Mouse (Mus musculus) embryonic facial prominence, embryonic 15.5 days (tissue): ENCODE results near the gene Cplx3. TPM values are rescaled to one million over a fixed set of nuclear protein-coding genes. Genes with fewer than 3 reads are reported as not detected.

ENCODE experiments used
- ATAC-seq: fragments of 200-750 bp; cut with Nextera tagmentation; 2 replicates; pipeline ENCODE4 v1.8.0; 2017; ENCODE audit warnings: low read depth, moderate TSS enrichment; ENCODE audit not compliant: insufficient number of reproducible peaks, low FRiP score, low TSS enrichment
- H3K27ac ChIP-seq: fragments of 300-500 bp; sonication (generic); replicated peaks from 2 replicates; pipeline ENCODE4 v1.5.1; 2015; ENCODE audit warnings: mild to moderate bottlenecking, inconsistent platforms
- H3K27me3 ChIP-seq: fragments of 300-500 bp; sonication (generic); 2 replicates; pipeline ENCODE4 v1.6.1; 2015; ENCODE audit warnings: inconsistent platforms
- H3K36me3 ChIP-seq: fragments of 300-500 bp; sonication (generic); 2 replicates; pipeline ENCODE4 v1.6.1; 2015; ENCODE audit warnings: mild to moderate bottlenecking, inconsistent platforms
- H3K4me1 ChIP-seq: fragments of 300-500 bp; sonication (generic); 2 replicates; pipeline ENCODE4 v1.6.1; 2015; ENCODE audit warnings: inconsistent platforms
- H3K4me2 ChIP-seq: fragments of 300-500 bp; sonication (generic); replicated peaks from 2 replicates; pipeline ENCODE4 v1.6.1; 2015; ENCODE audit warnings: mild to moderate bottlenecking, inconsistent platforms
- H3K4me3 ChIP-seq: fragments of 300-500 bp; sonication (generic); replicated peaks from 2 replicates; pipeline ENCODE4 v1.5.1; 2015; ENCODE audit warnings: mild to moderate bottlenecking, inconsistent platforms
- H3K9ac ChIP-seq: fragments of 300-500 bp; sonication (generic); 2 replicates; pipeline ENCODE4 v1.6.1; 2015; ENCODE audit warnings: inconsistent platforms
- H3K9me3 ChIP-seq: fragments of 300-500 bp; sonication (generic); replicated peaks from 2 replicates; pipeline ENCODE4 v1.6.1; 2016; ENCODE audit warnings: inconsistent platforms
- WGBS: fragments of 180-500 bp; shearing (Covaris S2); methylation state at CpG from one replicate; pipeline ENCODE4 v1.1.7; 2015; 5-methylcytosine and 5-hydroxymethylcytosine counted together
- polyA plus RNA-seq: library from polyadenylated mRNA; unstranded; fragments of >200 nt; fragmentation: Nextera tagmentation; extraction: Ambion mirVana; gene quantifications from 2 replicates; pipeline ENCODE4 v1.2.1, GENCODE M21; 2015

The Cplx3 gene
- polyA plus RNA-seq, 1 experiment from 2014 or later = not detected

DNA sequence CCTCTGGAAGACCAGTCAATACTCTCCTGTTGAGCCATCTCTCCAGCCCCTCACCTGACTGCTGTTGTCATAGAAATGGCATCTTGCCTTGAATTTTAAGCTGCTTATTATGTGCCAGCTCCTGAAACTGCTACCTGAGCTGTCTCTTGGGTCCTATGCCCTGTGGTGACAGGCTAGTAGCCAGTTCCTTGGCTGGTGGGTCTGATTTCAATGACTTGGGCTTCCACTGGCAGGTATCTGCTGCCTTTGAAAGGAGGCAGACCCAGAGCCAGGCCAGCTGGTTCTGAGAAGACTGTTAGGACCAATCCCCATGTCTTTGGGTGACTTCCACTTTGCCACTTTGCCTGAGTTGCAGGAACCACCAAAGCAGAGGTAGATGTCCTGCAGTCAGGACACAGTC, 31.7 kb downstream of the Cplx3 start:
- H3K4me3 ChIP-seq = no peak overlapping the region
- H3K36me3 ChIP-seq = peaks cover 29% of the 10 kb centered on the region
- no peaks in the 10 kb centered on the region for H3K27me3 ChIP-seq
- H3K27ac ChIP-seq = no peak overlapping the region
- H3K9me3 ChIP-seq = no peaks in the 10 kb centered on the region
- no peaks in the 10 kb centered on the region for H3K4me1 ChIP-seq
- H3K4me2 ChIP-seq = no peak overlapping the region
- no peak for ATAC-seq
- H3K9ac ChIP-seq = no peak overlapping the region

DNA sequence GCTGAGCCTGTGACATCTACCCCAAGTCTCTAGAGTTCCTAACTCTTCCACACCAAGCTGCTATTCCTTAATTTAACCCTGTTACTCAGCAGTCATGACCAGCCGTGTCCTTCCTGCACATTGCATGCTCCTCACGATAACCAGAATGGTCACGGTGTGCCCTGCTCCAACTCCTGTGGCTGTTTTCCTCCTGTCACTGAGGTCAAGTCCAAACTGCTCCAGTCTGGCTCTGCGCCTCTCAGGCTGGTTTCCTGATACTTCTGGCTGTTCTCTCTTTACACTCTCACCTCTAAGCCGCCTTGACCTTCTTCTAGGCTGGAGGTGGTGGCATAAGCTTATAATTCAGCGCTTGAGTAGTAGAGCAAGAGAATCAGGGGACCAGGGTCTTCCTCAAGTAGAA, 37.6 kb downstream of the Cplx3 start:
- H3K9ac ChIP-seq = no peak overlapping the region
- H3K4me1 ChIP-seq = peaks cover 23% of the 10 kb centered on the region
- no peak for ATAC-seq
- peaks cover 20% of the 10 kb centered on the region for H3K36me3 ChIP-seq
- H3K9me3 ChIP-seq = no peaks in the 10 kb centered on the region
- peak overlapping the region; percentile 23; the same call in 1 of the 2 replicates for H3K27ac ChIP-seq
- no peak overlapping the region for H3K4me3 ChIP-seq
- H3K4me2 ChIP-seq = no peak overlapping the region
- H3K27me3 ChIP-seq = no peaks in the 10 kb centered on the region
- 88% methylated on average over 6 of the region's 6 CpGs for WGBS

DNA sequence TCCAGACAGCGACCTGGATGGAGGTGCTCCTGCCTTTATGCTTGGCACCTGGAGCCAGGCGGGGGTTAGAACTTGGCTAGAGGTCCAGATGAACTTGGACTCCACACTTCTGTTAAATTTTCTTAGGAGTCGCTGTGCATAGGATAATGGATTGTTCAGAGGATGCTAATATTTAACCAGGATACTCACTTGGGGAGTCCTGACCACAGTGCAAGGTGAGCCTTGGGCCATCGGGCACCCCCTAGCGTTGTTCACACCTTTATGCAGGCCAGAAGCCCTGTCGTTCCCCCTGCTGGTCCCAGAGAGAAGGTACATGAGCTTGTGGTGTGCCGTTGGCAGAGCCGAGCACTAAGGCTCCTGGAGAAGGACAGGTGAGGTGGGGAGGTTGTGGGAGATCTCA, 39.2 kb downstream of the Cplx3 start:
- Histone ChIP-seq H3K36me3 (peaks cover 20% of the 10 kb centered on the region), H3K4me2 (no peak overlapping the region), H3K9ac (no peak overlapping the region), H3K9me3 (no peaks in the 10 kb centered on the region), H3K27me3 (no peaks in the 10 kb centered on the region), H3K27ac (no peak overlapping the region), H3K4me3 (no peak overlapping the region), H3K4me1 (peaks cover 37% of the 10 kb centered on the region)
- ATAC-seq = no peak
- 52% methylated on average over 8 of the region's 8 CpGs for WGBS

DNA sequence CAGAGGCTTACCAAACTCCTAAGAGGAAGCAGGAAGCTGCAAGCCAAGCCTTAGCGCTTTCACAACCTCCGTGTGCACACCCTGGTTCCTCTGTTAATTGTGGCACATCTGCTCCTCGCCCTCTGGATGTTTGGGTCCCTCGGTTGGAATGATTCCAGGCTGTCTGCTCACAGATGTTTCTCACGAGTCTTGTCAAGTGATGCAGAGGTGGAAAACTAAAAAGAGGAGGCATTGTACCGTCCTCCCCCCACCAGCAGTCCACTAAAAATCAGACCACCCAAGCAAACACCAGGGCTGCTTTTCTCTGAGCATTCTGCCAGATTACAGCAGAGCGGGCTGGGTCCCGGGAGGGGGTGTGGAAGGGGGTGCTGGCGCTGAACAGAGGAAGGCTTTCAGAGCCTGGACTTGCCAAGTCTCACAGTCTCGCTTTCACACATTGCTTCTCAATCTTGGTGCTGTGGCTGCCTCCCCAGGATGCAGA, 40.3 kb downstream of the Cplx3 start:
- peak overlapping the region; percentile 66 for H3K27ac ChIP-seq
- no peak overlapping the region for H3K4me3 ChIP-seq
- H3K4me1 ChIP-seq = peaks cover 45% of the 10 kb centered on the region
- WGBS = 16% methylated on average over 10 of the region's 10 CpGs
- no peaks in the 10 kb centered on the region for H3K27me3 ChIP-seq
- peaks cover 20% of the 10 kb centered on the region for H3K36me3 ChIP-seq
- no peak overlapping the region for H3K4me2 ChIP-seq
- no peak overlapping the region for H3K9ac ChIP-seq
- H3K9me3 ChIP-seq = no peaks in the 10 kb centered on the region
- no peak for ATAC-seq

DNA sequence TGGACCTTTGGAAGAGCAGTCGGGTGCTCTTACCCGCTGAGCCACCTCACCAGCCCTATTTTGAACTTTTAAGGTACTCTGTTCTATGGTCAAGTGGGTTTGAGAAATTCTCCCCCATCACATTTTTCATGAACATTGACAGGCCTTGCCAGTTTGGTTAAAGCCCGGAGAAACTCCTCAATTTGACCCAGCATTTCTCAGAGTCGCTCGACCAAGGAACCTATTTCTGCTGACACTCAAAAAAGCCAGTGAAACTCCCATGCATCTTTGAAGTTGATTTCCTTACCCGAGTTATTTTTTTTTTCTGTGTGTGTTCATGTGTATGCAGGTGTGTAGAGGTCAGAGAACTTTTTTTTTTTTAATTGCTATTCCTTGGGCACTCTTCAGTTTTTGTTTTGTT, 41.5 kb downstream of the Cplx3 start:
- Histone ChIP-seq H3K9me3 (no peaks in the 10 kb centered on the region), H3K9ac (no peak overlapping the region), H3K27ac (no peak overlapping the region), H3K4me1 (peaks cover 45% of the 10 kb centered on the region), H3K4me2 (no peak overlapping the region), H3K4me3 (no peak overlapping the region), H3K36me3 (peaks cover 14% of the 10 kb centered on the region), H3K27me3 (no peaks in the 10 kb centered on the region)
- no peak for ATAC-seq
- 83% methylated on average over 6 of the region's 6 CpGs for WGBS

DNA sequence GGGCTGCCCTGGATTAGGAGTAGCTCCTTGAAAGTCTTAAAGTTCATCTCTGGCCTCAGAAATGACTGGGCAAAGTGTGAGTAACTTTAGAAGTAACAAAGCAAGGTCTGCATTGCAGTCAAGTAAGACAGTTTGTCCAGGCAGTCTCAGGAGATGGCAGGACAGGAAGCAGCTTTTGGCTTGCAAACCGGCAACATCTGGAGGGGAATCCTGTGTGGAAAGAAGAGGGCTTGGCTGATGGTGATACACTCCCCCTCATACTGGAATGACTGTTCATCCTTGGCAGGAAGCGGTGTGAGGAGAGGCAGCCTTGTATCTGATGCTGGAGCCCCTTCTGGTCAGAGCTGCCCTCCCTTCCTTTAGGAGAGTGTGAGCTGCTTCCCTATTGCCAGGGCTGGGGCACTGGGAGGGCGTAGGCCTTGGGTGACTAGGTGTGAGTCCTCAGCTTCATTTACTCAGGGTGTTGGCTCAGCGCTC, 43.1 kb downstream of the Cplx3 start:
- Histone ChIP-seq H3K27me3 (no peaks in the 10 kb centered on the region), H3K9me3 (no peaks in the 10 kb centered on the region), H3K4me3 (no peak overlapping the region), H3K9ac (no peak overlapping the region), H3K36me3 (no peaks in the 10 kb centered on the region), H3K27ac (peak overlapping the region; percentile 65), H3K4me2 (no peak overlapping the region; the same call in 1 of the 2 replicates), H3K4me1 (peaks cover 45% of the 10 kb centered on the region)
- WGBS = 60% methylated on average over 4 of the region's 4 CpGs
- ATAC-seq = no peak

DNA sequence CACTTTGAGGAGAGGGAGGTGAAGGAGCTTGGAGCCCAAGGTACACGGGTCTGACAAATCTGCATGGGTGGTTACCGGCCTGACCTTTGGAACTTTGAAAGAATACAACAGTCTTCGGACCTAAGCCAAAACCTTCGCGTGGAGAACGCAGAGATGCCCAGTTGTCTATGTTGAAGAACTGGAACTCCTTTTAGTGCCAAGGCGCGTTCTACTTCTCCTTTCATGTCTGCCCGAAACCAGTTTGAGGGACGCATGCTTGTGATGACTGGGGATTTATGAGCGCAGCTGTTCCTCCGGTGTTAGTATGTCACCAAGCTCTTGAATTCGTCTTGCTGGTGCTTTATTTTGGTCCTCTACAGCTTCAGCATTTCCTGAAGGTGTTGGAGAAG, 44.4 kb downstream of the Cplx3 start:
- Histone ChIP-seq H3K9me3 (no peaks in the 10 kb centered on the region), H3K27ac (peak overlapping the region; percentile 48), H3K4me1 (peaks cover 37% of the 10 kb centered on the region), H3K9ac (no peak overlapping the region), H3K36me3 (no peaks in the 10 kb centered on the region), H3K4me3 (peak overlapping the region; percentile 83), H3K4me2 (peak overlapping the region; percentile 79), H3K27me3 (no peaks in the 10 kb centered on the region)
- 74% methylated on average over 13 of the region's 13 CpGs for WGBS
- no peak for ATAC-seq

DNA sequence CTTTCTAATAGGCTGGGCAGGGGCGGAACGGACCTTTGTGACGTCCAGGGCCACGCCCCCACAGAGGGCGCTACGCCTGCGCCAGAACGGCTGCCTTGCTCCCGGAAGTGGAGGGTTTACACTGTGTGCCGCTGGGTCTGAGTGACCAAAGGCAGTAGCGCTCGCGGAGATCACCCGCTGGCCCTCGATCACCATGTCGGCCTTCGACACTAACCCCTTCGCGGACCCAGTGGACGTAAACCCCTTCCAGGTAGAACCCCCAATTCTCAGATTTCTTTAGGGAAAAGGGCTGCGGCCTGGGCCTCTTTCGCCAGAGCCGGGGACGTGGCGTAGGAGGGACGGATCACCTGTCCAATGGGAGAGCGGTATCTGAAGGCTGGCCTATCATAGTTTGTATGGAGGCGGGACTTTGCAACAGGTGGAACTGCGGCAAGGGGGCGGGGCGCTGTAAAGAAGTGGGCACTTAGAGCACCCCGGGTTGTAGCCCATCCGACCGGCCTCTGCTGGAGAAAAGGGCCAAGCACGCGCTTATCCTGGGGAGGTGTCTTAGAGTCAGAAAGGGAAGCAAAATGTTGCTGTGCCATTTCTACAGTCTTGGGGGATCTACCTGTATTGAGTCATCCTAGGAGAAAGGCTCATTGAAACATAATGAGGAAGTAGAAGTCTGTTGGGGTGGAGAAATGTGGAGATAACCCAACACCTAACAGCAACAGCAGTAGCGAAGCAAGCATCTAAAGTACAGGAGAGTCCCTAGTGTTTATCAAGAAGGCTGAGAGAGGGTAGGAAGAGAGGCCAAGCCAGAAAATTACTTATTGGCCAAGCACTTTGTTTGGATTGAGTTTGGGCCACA, 45.0 kb downstream of the Cplx3 start, which contains the start of gene Scamp2:
TSS of gene Scamp2 (plus strand) at position 83 of the 850 bp plus-strand sequence.
- Histone ChIP-seq H3K27ac (peak within 1 kb of the TSS; percentile 74), H3K4me1 (peaks cover 32% of the 10 kb centered on the region)
- WGBS = under 1% methylated on average over 37 of the region's 37 CpGs

DNA sequence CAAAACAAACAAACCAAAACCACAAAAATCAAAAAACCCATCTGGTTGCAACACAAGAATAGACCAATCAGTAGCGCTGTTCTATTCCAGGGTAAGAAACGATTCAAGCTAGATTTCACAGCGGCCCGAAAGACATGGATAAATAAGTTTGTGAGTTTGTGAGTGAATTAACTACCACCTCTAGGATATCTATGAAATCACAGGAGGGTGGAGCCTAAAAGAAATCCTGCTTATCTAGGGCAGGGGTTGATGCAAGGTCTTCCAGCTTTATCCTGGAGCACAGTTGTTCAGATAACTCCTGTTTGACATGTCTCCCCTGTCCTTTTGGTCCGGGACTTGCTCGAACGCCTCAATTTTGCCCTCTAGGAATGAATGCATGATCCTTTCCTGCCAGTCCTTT, 45.8 kb downstream of the Cplx3 start:
- H3K9ac ChIP-seq = peak overlapping the region; percentile 55; the same call in 1 of the 2 replicates
- H3K4me2 ChIP-seq = peak overlapping the region; percentile 79
- H3K27me3 ChIP-seq = no peaks in the 10 kb centered on the region
- 22% methylated on average over 7 of the region's 7 CpGs for WGBS
- H3K36me3 ChIP-seq = no peaks in the 10 kb centered on the region
- peaks cover 24% of the 10 kb centered on the region for H3K4me1 ChIP-seq
- peak overlapping the region; percentile 83 for H3K4me3 ChIP-seq
- no peaks in the 10 kb centered on the region for H3K9me3 ChIP-seq
- H3K27ac ChIP-seq = peak overlapping the region; percentile 74
- no peak for ATAC-seq

More for the DNA sequence above, 45.0 kb downstream of the Cplx3 start, which contains the start of gene Scamp2:
- Histone ChIP-seq H3K4me2 (peak within 1 kb of the TSS; percentile 79), H3K9me3 (no peaks in the 10 kb centered on the region), H3K4me3 (peak within 1 kb of the TSS; percentile 83), H3K9ac (peak within 1 kb of the TSS; percentile 55; the same call in 1 of the 2 replicates), H3K27me3 (no peaks in the 10 kb centered on the region), H3K36me3 (no peaks in the 10 kb centered on the region)
- ATAC-seq = peak; percentile 98

DNA sequence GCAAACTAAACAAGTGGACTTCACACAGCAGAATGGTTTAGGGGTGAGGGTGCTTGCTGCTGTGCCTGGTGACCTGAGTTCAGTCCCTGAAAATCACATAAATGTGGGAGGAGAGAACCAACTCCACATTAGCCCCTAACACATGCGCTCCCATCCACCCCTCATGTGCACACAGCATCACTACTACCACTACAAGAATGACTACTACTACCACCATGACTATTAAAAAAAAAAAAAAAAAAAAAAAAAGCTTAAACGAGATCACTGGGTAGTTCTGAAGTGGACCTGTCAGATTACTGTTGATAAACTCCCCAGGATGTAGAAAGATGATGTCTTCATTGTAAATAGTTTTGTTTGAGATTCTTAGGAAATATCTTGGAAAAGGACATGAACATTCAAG, 46.5 kb downstream of the Cplx3 start:
- ATAC-seq = no peak
- Histone ChIP-seq H3K27ac (no peak overlapping the region), H3K4me1 (peaks cover 22% of the 10 kb centered on the region), H3K9me3 (no peaks in the 10 kb centered on the region), H3K36me3 (no peaks in the 10 kb centered on the region), H3K4me2 (no peak overlapping the region), H3K9ac (no peak overlapping the region), H3K4me3 (no peak overlapping the region), H3K27me3 (no peaks in the 10 kb centered on the region)
- 65% methylated on average over 2 of the region's 2 CpGs for WGBS

DNA sequence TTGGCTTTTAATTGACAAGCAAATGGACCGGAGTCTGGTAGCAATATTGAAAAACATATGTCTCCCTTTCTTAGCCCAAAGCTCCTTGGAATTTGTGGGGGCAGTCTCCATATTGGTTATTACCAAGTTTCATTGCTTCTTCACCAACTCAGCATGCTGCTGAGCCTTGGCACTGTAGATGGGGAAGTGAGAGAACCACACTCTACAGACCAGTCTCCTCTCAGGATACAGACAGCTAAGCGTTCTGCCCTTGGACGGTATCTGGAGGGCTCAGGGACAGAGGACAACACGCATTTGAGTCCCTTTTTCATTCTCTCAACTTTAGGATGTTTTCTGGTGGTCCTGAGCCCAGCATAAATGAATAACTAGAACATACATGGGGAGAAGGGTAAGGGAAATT, 47.5 kb downstream of the Cplx3 start:
- Histone ChIP-seq H3K27me3 (no peaks in the 10 kb centered on the region), H3K27ac (no peak overlapping the region), H3K9ac (no peak overlapping the region), H3K4me2 (no peak overlapping the region), H3K36me3 (no peaks in the 10 kb centered on the region), H3K4me3 (no peak overlapping the region), H3K9me3 (no peaks in the 10 kb centered on the region), H3K4me1 (peaks cover 22% of the 10 kb centered on the region)
- 76% methylated on average over 4 of the region's 4 CpGs for WGBS
- no peak for ATAC-seq
